Comparison of ENCODE assay signal across 9 mouse cellular contexts in genomic region chr9:106405275-106405674, GRCm38 (mm10). TPM values are rescaled to one million over a fixed set of nuclear protein-coding genes. Genes with fewer than 3 reads are reported as not detected.
DNase-seq lines count a peak whose midpoint lies in the region; ATAC-seq lines count a peak whose summit lies in the region.
"Had no signal": no experiment of that assay in that cellular context is flagged by ENCODE, and none has a peak within 500 bp of the region (broad histone marks: within the 10 kb centered on the region; RNA-seq: fewer than 3 reads in every experiment).

No protein-coding gene starts in this region.

- no peaks in the 10 kb centered on the region for H3K36me3 ChIP-seq in heart, embryonic 14.5 days (ENCODE audit: control insufficient read depth, insufficient read depth, low read length)
- no peaks in the 10 kb centered on the region for H3K36me3 ChIP-seq in limb, embryonic 10.5 days
- H3K36me3 ChIP-seq: embryonic facial prominence, embryonic 12.5 days had no signal

- H3K4me3 ChIP-seq in heart, embryonic 14.5 days (ENCODE audit: control insufficient read depth in 1 of 2, insufficient read depth in 1 of 2, low read depth in 1 of 2, low read length in 2 of 2): no peak overlapping the region
- no peak overlapping the region; the same call in 1 of the 2 replicates for H3K4me3 ChIP-seq in limb, embryonic 10.5 days
- H3K4me3 ChIP-seq: embryonic facial prominence, embryonic 12.5 days had no signal

- no peaks in the 10 kb centered on the region for H3K9me3 ChIP-seq in heart, embryonic 14.5 days (ENCODE audit: control insufficient read depth, low read length)
- H3K9me3 ChIP-seq in limb, embryonic 10.5 days (replicated peaks): no peaks in the 10 kb centered on the region
- H3K9me3 ChIP-seq: embryonic facial prominence, embryonic 12.5 days had no signal

- H3K4me1 ChIP-seq in heart, embryonic 14.5 days (ENCODE audit: control insufficient read depth in 2 of 2, insufficient read depth in 2 of 2, low read length in 2 of 2): peaks cover 34 to 46% of the 10 kb centered on the region in 2 experiments
- peaks cover 64% of the 10 kb centered on the region for H3K4me1 ChIP-seq in limb, embryonic 10.5 days

- ATAC-seq in heart, embryonic 14.5 days (ENCODE audit: insufficient number of reproducible peaks, insufficient read depth, low FRiP score, low read depth): peak; percentile 34; the same call in 1 of the 2 replicates
- ATAC-seq in erythroid progenitor cell, adult 5-6 weeks (replicated peaks; ENCODE audit: low FRiP score, poor library complexity, severe bottlenecking): no peak

- H3K27me3 ChIP-seq in heart, embryonic 14.5 days (ENCODE audit: control insufficient read depth, insufficient read depth, low read length): no peaks in the 10 kb centered on the region
- H3K27me3 ChIP-seq in limb, embryonic 10.5 days (ENCODE audit: low read depth, poor library complexity, severe bottlenecking): no peaks in the 10 kb centered on the region
- H3K27me3 ChIP-seq: embryonic facial prominence, embryonic 12.5 days had no signal

- WGBS in heart, embryonic 14.5 days: 9% methylated on average over 6 of the region's 6 CpGs
- 7% methylated on average over 6 of the region's 6 CpGs for WGBS in limb, embryonic 10.5 days

- peak overlapping the region; percentile 76 to 85 for H3K27ac ChIP-seq in heart, embryonic 14.5 days (replicated peaks in 1 of 2; ENCODE audit: control insufficient read depth in 1 of 2, insufficient read depth in 1 of 2, low read depth in 2 of 2, low read length in 2 of 2)
- peak overlapping the region; percentile 61 for H3K27ac ChIP-seq in limb, embryonic 10.5 days
- H3K27ac ChIP-seq: embryonic facial prominence, embryonic 12.5 days had no signal

- no peak overlapping the region for H3K4me2 ChIP-seq in heart, embryonic 14.5 days (ENCODE audit: low read length)
- H3K4me2 ChIP-seq: embryonic facial prominence, embryonic 12.5 days had no signal

- H3K9ac ChIP-seq in heart, embryonic 14.5 days (ENCODE audit: low read length): no peak overlapping the region
- H3K9ac ChIP-seq: embryonic facial prominence, embryonic 12.5 days had no signal

- peak; percentile 43 for DNase-seq in adrenal gland, postnatal 14 days
- DNase-seq in adrenal gland, adult 18-20 months (ENCODE audit: low spot score in 2 of 2): no peak
- peak; percentile 56 for DNase-seq in embryo, embryonic 11 days
- peak; percentile 62 for DNase-seq in limb, embryonic 10.5 days (ENCODE audit: low spot score)
- no peak for DNase-seq in thymus, postnatal 36 days
- DNase-seq in urinary bladder, postnatal 14 days (ENCODE audit: low spot score): no peak

RNA-seq across cellular contexts. Expression of gene Rpl29, which starts 24.0 kb away (rescaled TPM):
- 490 and 599 TPM in 2 replicates for total RNA-seq in adrenal gland, postnatal 14 days (2021)
- total RNA-seq in adrenal gland, adult 18-20 months (2021): 100 to 1,000 TPM; 339 to 377 TPM
- polyA plus RNA-seq in heart, embryonic 14.5 days (2014; fragmentation: Nextera tagmentation; extraction: Ambion mirVana): 691 and 781 TPM in 2 replicates
- polyA plus RNA-seq in limb, embryonic 10.5 days (2016; fragmentation: Nextera tagmentation; extraction: Ambion mirVana): 1,033 and 1,267 TPM in 2 replicates
- total RNA-seq in erythroid progenitor cell, adult 5-6 weeks (2015; ENCODE audit: low replicate concordance): 733 and 902 TPM in 2 replicates
- 361 and 381 TPM in 2 replicates for total RNA-seq in erythroid progenitor cell, adult 5-6 weeks (2017; ENCODE audit: low replicate concordance)

RNA-seq across cellular contexts. Expression of gene Acy1, which starts 32.8 kb away (rescaled TPM):
- total RNA-seq in adrenal gland, postnatal 14 days (2021): 14.2 and 20.2 TPM in 2 replicates
- 10 to 100 TPM; 13.9 to 14.9 TPM for total RNA-seq in adrenal gland, adult 18-20 months (2021)
- 22.8 and 24.8 TPM in 2 replicates for polyA plus RNA-seq in heart, embryonic 14.5 days (2014; fragmentation: Nextera tagmentation; extraction: Ambion mirVana)
- 49.4 and 52.8 TPM in 2 replicates for polyA plus RNA-seq in limb, embryonic 10.5 days (2016; fragmentation: Nextera tagmentation; extraction: Ambion mirVana)
- total RNA-seq in erythroid progenitor cell, adult 5-6 weeks (2015; ENCODE audit: low replicate concordance): 2.9 TPM in 1 of 2 replicates, not detected in the other
- 0.30 and 0.39 TPM in 2 replicates for total RNA-seq in erythroid progenitor cell, adult 5-6 weeks (2017; ENCODE audit: low replicate concordance)

RNA-seq across cellular contexts. Expression of gene Dusp7, which starts 36.8 kb away (rescaled TPM):
- total RNA-seq in adrenal gland, postnatal 14 days (2021): 21.1 and 26.0 TPM in 2 replicates
- 10 to 100 TPM; 11.8 to 22.2 TPM for total RNA-seq in adrenal gland, adult 18-20 months (2021)
- polyA plus RNA-seq in heart, embryonic 14.5 days (2014; fragmentation: Nextera tagmentation; extraction: Ambion mirVana): 16.4 and 19.8 TPM in 2 replicates
- 43.1 and 44.9 TPM in 2 replicates for polyA plus RNA-seq in limb, embryonic 10.5 days (2016; fragmentation: Nextera tagmentation; extraction: Ambion mirVana)
- total RNA-seq in erythroid progenitor cell, adult 5-6 weeks (2015; ENCODE audit: low replicate concordance): 13.3 and 19.3 TPM in 2 replicates
- total RNA-seq in erythroid progenitor cell, adult 5-6 weeks (2017; ENCODE audit: low replicate concordance): 2.7 and 3.9 TPM in 2 replicates

RNA-seq across cellular contexts. Expression of gene Abhd14b, which starts 42.0 kb away (rescaled TPM):
- total RNA-seq in adrenal gland, postnatal 14 days (2021): 23.6 and 33.1 TPM in 2 replicates
- 10 to 100 TPM; 29.6 to 43.4 TPM for total RNA-seq in adrenal gland, adult 18-20 months (2021)
- polyA plus RNA-seq in heart, embryonic 14.5 days (2014; fragmentation: Nextera tagmentation; extraction: Ambion mirVana): 6.6 and 7.1 TPM in 2 replicates
- polyA plus RNA-seq in limb, embryonic 10.5 days (2016; fragmentation: Nextera tagmentation; extraction: Ambion mirVana): 5.9 and 7.6 TPM in 2 replicates
- 1.3 TPM in 1 of 2 replicates, not detected in the other for total RNA-seq in erythroid progenitor cell, adult 5-6 weeks (2015; ENCODE audit: low replicate concordance)
- 0.91 TPM in 1 of 2 replicates, not detected in the other for total RNA-seq in erythroid progenitor cell, adult 5-6 weeks (2017; ENCODE audit: low replicate concordance)

RNA-seq across cellular contexts. Expression of gene Abhd14a, which starts 42.2 kb away (rescaled TPM):
- 17.1 and 18.4 TPM in 2 replicates for total RNA-seq in adrenal gland, postnatal 14 days (2021)
- 10 to 100 TPM; 18.3 to 21.3 TPM for total RNA-seq in adrenal gland, adult 18-20 months (2021)
- 55.9 and 57.5 TPM in 2 replicates for polyA plus RNA-seq in heart, embryonic 14.5 days (2014; fragmentation: Nextera tagmentation; extraction: Ambion mirVana)
- 45.0 and 46.9 TPM in 2 replicates for polyA plus RNA-seq in limb, embryonic 10.5 days (2016; fragmentation: Nextera tagmentation; extraction: Ambion mirVana)
- total RNA-seq in erythroid progenitor cell, adult 5-6 weeks (2015; ENCODE audit: low replicate concordance): 3.2 and 3.4 TPM in 2 replicates
- total RNA-seq in erythroid progenitor cell, adult 5-6 weeks (2017; ENCODE audit: low replicate concordance): 0.77 and 2.0 TPM in 2 replicates

Comparison
In these comparisons a context has a peak if more than half of its experiments do, and no peak if none do; other contexts are left out.
1. DNase-seq: peak in adrenal gland, postnatal 14 days (single experiment), embryo, embryonic 11 days (single experiment) and limb, embryonic 10.5 days (single experiment); none in adrenal gland, adult 18-20 months (0 of 2), thymus, postnatal 36 days (0 of 2) and urinary bladder, postnatal 14 days (single experiment).